Mouse (Mus musculus): ENCODE data around the gene Tdrd3. TPM values are rescaled to one million over a fixed set of nuclear protein-coding genes. Genes with fewer than 3 reads are reported as not detected.

The Tdrd3 gene
- 10 to 100 TPM; 16.8 to 17.0 TPM for total RNA-seq (2021)
- long read RNA-seq, experiment 1, partial matches to known transcripts = 1 of 14 reads
- long read RNA-seq, experiment 1, other reads (novel, unspliced or antisense) = 9 of 14 reads
- long read RNA-seq, experiment 2, full-length matches to known transcripts = 8 of 19 reads
- long read RNA-seq, experiment 2, partial matches to known transcripts = 4 of 19 reads
- long read RNA-seq, experiment 2, other reads (novel, unspliced or antisense) = 7 of 19 reads

DNA sequence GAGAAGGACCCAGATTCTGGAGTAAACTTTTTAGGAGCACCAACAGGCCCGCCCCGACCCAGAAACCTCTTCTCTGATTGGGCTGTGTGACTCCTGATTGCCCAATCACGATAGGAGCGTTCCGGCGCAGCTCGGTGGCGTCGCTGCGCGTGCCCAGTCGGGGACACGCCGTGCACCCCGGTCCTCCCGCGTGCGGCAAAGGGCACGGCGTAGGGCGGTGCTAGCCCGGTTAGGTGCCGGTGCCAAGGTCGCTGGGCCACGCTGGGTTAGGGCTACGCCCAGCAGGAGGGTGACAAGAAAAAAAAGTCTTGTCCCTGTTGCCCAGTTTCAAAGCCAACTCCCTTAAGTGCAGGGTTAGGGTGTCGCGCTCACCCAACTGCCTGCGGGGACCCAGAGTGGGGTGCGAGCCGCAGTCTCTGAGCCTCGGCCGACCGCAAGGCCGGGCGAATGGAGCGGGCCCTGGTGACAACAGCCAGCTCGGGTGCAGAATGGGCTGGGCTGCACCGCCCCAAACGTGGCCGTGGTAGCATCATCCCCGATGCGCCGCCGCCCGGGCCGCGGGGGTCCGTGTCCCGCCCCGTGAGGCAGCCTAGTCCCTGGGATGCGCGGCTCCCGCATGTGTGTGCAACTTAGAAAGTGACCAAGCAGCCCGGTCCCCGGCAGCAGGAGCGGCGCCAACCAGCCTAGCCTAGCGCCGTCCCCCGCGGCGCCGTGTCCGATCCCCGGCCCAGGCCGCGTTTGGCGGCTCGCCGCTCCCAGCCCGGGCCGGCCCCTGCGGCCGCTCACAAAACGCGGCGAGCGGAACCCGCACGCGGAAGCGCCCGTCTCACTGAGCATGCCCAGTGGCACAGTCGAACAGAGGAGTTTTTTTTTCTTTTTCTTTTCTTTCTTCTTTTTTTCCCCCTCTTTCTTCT, at the start of gene Tdrd3:
TSS of gene Tdrd3 (plus strand) at position 832 of the 914 bp plus-strand sequence.
- DNase-seq = peak; percentile 97

- no peak for DNase-seq
Measured at GRCm38 (mm10) chr14:87367169-87367568, 49.3 kb upstream of the Tdrd3 start.

DNA sequence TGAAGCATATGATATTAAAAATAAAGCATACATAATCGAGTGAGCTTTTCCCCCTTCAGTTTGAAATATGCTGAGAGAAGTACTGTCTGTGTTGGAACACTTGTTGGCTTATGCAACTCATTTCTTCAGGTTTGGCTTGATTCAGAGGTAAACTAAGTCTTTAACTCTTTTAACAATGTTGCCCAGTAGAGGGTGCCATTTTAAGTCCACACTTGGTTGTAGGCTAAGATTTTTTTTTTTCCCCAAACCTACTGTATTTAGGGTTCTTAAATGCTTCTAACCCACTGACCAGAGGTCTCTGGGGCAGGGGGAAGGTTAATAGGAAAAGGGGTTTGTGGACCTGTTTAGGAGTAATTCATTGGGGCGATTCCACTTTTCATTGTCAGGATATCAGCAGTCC, 33.4 kb upstream of the Tdrd3 start:
- no peak for DNase-seq

DNA sequence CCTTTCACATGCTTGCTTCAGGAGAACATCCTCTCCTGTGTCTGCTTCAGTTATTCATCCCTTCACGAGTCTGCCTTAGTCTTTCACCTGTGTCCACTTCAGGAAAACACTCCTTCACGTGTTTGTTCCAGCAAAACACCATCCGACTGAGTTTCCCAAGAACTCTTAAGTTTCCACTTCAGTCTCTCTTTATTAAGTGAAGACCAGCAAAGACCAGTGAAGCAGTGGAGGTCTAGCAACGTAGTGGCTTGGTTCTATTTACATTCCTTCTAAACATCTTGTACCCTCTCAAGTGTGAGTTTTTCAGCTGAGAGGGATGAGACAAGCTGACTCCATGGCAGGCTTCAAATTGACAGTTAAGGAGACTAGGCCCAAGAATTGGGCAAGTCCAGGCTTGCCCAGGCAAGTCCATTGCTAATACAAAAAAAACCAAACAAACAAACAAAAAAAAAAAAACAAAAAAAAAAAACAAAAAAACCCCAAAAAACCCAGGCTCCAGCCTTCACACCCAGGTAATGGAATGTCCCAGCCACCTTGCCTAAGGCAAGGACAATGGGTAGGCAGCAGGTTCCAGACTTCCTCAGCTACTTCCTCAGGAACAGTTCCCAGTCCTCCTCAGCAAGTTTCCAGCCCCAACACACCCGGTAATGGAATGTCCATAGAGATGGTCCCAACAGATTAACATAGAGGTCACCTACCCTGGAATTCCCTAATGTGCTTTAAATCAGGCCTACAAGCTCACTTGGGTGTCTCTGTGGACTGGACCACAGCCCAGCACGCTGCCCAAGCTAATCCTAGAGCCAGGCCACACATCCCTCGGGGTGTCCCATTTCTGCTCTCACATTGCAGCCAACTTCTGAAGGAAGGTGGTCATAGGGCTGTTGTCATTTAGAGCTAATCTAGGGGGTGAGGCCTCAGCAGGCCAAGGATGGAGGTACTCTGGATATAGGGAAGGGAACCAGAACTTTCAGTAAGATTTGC, 31.9 kb upstream of the Tdrd3 start:
- no peak for DNase-seq

DNA sequence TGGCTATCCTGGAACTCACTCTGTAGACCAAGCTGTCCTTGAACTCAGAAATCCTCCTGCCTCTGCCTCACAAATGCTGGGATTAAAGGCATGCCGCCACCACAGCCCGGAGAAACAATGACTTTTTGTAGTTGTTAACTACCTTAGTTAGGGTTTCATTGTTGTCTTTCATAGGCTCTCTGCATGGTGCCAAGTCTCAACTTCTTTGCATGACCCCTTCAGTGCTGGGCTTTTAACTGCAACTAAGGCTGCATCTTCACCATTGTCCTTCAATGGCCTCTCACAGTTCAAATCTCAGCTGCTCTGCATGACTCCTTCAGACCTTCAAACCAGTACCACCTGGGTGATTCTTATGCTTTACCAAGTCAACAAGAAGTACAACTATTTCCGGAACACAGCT, 23.3 kb upstream of the Tdrd3 start:
- no peak for DNase-seq

- no peak for DNase-seq
Measured at GRCm38 (mm10) chr14:87396643-87397042, 19.8 kb upstream of the Tdrd3 start.

DNA sequence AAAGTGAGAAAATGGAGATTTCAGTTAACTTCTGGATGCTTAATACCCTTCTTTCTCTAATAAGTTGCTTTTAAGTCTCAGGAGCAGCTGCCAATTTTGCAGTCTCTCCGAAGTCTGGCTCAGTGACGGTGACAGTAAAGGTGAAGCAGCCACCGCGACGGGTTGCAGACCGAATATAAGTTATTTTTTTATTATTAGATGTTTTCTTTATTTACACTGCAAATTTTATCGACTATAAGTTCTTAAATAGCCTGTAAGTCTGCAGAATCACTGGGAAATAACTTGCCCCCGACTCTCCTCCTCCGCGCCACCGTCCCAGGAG, 992 bp upstream of the Tdrd3 start:
- no peak for DNase-seq

GRCm38 (mm10) chr14:87416755-87417690, 584 bp downstream of the Tdrd3 start:
- DNase-seq = peak; percentile 63

DNA sequence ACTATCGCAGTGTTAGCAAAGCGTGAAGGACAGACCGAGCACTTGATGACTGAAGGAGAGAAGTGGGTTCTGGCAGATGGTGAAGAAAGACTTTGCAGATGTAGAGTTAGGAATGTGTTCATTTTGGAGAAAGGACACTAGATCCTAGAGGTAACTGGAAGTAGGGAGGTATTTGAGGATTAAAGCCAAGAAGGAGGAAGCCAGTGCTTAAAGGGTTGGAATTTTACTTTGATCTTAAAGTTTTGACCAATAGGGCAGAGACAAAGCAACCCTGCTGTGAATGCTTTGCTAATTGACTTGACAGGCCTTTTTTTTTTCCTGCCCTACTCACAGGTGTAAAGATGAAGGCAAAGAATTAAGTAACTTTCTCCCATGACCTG, 1.2 kb downstream of the Tdrd3 start:
- no peak for DNase-seq

DNA sequence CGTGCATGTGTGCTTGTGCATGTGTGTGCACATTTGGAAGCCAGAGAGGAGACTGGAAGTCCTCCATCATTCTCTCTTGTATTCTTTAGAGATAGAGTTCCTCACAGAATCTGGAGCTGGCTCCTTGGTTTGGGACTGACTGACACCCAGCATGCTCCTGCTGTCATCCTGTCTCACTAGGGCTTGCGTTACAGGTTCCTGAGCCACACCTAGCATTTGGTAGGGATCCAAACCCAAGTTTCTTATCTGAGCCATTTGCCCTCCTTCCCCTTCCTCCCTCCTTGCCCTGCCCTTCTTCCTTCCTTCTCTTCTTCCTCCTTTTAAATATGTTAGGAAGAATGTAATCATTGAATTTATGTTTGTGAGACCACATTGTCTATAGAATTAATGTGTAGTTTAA, 3.3 kb downstream of the Tdrd3 start:
- no peak for DNase-seq

DNA sequence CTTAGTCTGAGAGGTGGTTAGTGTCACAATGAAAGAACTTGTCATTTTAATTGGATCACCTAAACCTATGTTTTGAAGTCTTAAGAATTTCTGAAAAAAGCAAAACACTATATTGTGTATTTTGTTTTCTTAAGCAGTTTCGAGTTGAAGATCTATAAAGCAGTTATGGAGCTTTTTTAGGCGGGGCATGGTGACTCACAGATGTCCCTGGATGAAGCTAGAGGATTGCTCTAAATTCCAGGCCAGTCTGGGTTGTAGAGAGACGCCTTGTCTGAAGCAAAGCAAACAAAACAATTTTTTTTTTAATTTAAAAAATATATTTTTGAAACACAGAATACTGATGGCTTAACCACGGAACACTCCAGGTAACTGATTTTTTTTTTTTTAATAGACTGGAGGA, 4.1 kb downstream of the Tdrd3 start:
- no peak for DNase-seq

DNA sequence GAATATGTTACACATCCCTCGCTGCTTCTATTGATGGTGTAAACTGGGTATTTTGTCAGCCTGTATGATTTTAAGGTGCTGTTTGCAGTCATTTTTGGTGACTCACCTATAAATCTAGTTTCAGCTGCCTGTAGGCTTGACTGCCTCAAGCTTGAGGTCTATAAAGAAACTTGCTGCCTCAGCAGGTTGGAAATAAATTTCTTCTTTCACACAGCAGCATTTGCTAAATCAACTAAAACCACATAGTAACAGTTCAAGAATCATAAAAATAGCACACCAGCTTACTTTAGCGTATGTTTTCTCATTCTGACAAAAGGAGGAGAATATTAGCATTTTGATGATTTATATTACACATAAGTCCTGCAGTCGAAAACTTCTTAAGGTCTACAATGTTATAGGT, 6.0 kb downstream of the Tdrd3 start:
- no peak for DNase-seq

DNA sequence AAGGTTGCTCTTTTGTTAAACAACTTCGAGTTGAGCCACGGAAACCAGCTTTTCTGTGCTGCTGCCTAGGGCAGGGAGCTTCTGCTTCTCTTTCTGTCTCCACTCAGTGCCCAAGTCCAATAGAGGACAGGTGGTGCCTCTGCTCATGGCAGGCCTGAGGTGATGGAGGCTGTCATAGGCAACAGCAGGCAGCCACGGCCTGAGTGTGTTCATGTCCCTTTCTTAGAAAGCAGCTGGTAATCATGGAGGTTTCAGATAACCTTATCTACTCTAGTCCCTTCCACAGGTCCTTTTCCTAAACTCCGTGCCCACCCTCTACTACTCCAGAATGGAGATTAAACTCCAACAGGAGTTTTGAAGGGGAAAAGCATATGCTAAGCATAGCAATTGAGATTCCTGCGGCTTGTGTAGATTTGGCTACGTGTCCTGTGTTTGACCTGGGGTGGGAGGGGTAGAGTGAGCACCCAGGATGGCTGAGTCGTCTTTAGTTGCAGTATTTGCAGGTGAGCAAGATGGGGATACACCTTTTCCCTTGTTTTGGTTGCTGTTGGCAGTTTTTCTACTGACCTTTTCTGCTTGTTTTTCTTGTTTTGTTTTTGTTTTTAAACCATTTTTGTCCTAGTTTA, 10.0 kb downstream of the Tdrd3 start:
- no peak for DNase-seq

DNA sequence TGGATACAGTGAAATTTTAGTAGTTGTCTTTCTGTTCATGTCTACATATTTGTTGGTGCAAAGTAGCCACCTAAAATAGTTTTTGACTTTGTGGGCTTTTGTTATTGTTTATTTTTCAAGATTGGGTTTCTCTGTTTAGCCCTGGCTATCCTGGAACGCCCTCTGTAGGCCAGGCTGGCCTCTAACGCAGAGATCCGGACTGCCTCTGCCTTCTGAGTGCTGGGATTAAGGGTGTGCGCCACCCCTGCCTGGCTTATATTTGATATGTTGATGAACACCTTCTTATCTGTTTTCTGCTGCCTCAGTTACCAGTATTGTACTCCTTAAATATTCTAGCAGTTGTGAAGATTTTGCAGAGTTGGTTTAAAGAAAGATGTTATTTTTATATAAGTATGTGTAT, 10.6 kb downstream of the Tdrd3 start:
- DNase-seq = no peak

GRCm38 (mm10) chr14:87427659-87428289, 11.3 kb downstream of the Tdrd3 start:
- no peak for DNase-seq

GRCm38 (mm10) chr14:87433390-87433915, 17.0 kb downstream of the Tdrd3 start:
- DNase-seq = no peak

DNA sequence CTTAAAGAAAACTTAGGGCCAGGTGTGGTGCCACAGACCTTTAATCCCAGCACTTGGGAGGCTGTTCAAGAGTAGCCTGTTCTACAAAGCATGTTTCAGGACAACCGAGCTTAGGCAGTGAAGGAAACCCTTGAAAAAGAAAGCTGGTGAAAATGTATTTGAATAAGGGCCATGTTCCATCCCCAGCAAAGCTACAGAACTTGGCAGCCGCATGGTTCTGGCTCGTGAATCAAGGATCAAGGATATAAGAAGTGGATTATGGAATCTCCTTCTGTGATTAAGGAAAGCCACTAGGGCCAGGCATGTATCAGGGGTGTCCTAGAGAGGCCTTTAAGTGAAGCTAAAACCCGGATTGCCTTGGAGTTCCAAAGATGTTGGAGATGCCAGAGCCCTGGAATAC, 18.9 kb downstream of the Tdrd3 start:
- DNase-seq = no peak

- DNase-seq = no peak
Measured at GRCm38 (mm10) chr14:87439721-87440120, 23.3 kb downstream of the Tdrd3 start.

DNA sequence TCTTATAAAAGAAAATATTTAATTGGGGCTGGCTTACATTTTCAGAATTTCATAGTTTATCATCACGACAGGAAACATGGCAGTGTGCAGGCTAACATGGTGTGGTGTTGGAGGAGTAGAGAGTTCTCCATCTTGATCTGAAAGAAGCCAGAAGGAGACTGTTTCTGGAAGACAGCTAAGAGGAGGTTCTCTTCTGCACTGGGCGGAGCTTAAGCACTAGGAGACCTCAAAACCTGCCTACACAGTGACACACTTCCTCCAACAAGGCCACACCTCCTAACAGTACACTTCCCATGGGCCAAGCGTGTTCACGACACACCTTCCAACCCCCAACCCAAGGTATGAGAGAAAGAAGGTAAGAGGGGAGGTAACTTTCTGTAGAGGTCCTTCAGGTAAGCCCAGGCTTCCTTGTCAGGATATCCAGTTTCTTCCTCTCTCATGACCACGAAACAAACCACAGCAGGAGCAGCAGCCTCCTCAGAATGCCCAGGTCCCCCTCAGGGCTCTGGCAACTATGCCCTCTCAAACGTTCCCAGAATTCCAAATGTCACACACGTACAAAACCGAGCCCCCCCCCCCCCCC, 30.0 kb downstream of the Tdrd3 start:
- DNase-seq = no peak

All from gastrocnemius, postnatal 25 days (tissue).